Mouse (Mus musculus) stomach, embryonic 16.5 days (tissue): ENCODE data around the gene Soga1. TPM values are rescaled to one million over a fixed set of nuclear protein-coding genes. Genes with fewer than 3 reads are reported as not detected.

Source experiments
- ATAC-seq: fragments of 200-750 bp; cut with Nextera tagmentation; 2 replicates; pipeline ENCODE4 v1.8.0; 2017; ENCODE audit warnings: moderate number of reproducible peaks, moderate TSS enrichment; ENCODE audit not compliant: insufficient read depth, low FRiP score
- H3K27ac ChIP-seq: fragments of 300-500 bp; sonication (generic); 2 replicates; pipeline ENCODE4 v1.5.1; 2014; ENCODE audit warnings: low read length
- H3K27me3 ChIP-seq: fragments of 300-500 bp; sonication (generic); 2 replicates; pipeline ENCODE4 v1.6.1; 2014; ENCODE audit warnings: low read length, control low read depth, mixed read lengths; ENCODE audit not compliant: control insufficient read depth, insufficient read depth
- H3K36me3 ChIP-seq: fragments of 300-500 bp; sonication (generic); 2 replicates; pipeline ENCODE4 v1.6.1; 2014; ENCODE audit warnings: low read length; ENCODE audit not compliant: control insufficient read depth, insufficient read depth
- H3K4me1 ChIP-seq: fragments of 300-500 bp; sonication (generic); 2 replicates; pipeline ENCODE4 v1.6.1; 2014; ENCODE audit warnings: low read length, control low read depth, mixed read lengths; ENCODE audit not compliant: control insufficient read depth, insufficient read depth
- H3K4me2 ChIP-seq: fragments of 300-500 bp; sonication (generic); 2 replicates; pipeline ENCODE4 v1.6.1; 2014; ENCODE audit warnings: low read depth, low read length, mixed read lengths
- H3K4me3 ChIP-seq: fragments of 300-500 bp; sonication (generic); replicated peaks from 2 replicates; pipeline ENCODE4 v1.5.1; 2014; ENCODE audit warnings: mild to moderate bottlenecking, low read length
- H3K9ac ChIP-seq: fragments of 300-500 bp; sonication (generic); 2 replicates; pipeline ENCODE4 v1.6.1; 2014; ENCODE audit warnings: low read length
- H3K9me3 ChIP-seq: fragments of 300-500 bp; sonication (generic); replicated peaks from 2 replicates; pipeline ENCODE4 v1.6.1; 2016; ENCODE audit warnings: low read length, control low read depth; ENCODE audit not compliant: control insufficient read depth
- WGBS: fragments of 180-500 bp; shearing (Covaris S2); extraction: QIAGEN DNeasy Blood & Tissue Kit; methylation state at CpG from one replicate; pipeline ENCODE4 v1.1.7; 2014; 5-methylcytosine and 5-hydroxymethylcytosine counted together
- polyA plus RNA-seq: library from polyadenylated mRNA; unstranded; fragments of >200 nt; fragmentation: Nextera tagmentation; extraction: Ambion mirVana; gene quantifications from 2 replicates; pipeline ENCODE4 v1.2.1, GENCODE M21; 2015

Gene Soga1
- polyA plus RNA-seq, 1 experiment from 2014 or later: 2.1 TPM

DNA sequence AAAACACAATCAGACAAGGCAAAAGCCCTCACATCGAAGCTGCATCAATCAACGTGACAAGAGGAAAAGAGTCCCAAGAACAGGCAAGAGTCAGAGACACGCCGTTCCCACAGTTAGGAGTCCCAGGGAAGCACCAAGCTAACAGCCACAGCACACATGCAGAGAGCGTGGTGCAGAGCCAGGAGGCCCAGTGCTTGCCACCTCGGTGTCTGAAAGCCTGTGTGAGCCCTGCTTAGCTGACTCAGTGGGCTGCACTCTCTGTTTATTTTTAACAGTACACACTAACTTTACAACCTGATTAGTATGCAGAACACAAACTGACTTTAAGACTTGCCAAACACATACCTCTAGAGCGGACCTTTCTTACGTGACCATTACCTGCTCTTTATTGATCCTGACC, 25.4 kb upstream of the Soga1 start:
- Histone ChIP-seq H3K4me2 (no peak overlapping the region), H3K9me3 (no peaks in the 10 kb centered on the region), H3K4me1 (no peaks in the 10 kb centered on the region), H3K27ac (no peak overlapping the region), H3K9ac (no peak overlapping the region), H3K27me3 (no peaks in the 10 kb centered on the region), H3K4me3 (no peak overlapping the region), H3K36me3 (peaks cover 11% of the 10 kb centered on the region; the same call in 1 of the 2 replicates)
- 86% methylated on average over 8 of the region's 8 CpGs for WGBS
- ATAC-seq: no peak

DNA sequence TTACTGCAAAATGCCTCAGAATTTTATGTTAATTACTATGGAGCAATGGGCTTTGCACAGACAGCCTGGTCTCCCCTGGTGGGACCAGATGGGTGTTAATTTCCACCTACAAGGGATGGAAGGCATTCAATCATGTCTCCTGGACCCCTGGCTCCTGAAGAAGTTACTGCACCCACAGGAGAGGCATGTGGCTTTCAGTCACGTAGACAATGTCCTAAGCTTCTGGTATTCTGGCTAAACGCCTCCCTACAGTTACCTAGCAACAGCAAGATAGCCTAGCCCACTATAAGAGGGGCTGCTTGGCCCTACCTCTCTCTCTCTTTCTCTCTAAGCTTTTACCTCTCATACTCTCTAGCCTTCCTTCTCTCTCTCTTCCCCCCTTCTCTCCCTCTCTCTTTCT, 23.2 kb upstream of the Soga1 start:
- ATAC-seq: no peak
- Histone ChIP-seq H3K27ac (no peak overlapping the region), H3K4me2 (no peak overlapping the region), H3K36me3 (peaks cover 11% of the 10 kb centered on the region; the same call in 1 of the 2 replicates), H3K9ac (no peak overlapping the region), H3K9me3 (no peaks in the 10 kb centered on the region), H3K4me3 (no peak overlapping the region), H3K27me3 (no peaks in the 10 kb centered on the region), H3K4me1 (no peaks in the 10 kb centered on the region)
- WGBS: 66% methylated on average over 2 of the region's 2 CpGs

DNA sequence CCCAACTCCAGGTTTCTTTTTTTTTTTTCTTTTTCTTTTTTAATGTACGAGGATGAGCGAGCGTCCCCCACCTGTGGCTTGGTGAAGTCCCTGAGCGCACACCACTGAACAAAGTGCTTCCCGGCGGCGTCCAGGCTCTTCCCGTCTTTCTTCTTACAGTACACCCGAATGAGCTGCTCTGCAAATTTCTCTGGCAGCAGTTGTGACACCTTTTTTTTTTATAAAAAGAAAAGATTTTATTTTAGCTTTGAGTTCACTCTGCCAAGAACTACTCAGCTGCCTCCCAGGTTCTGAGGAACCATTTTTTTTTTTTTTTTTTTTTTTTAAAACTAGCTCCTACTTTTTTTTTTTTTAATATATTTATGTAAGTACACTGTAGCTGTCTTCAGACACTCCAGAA, 22.6 kb upstream of the Soga1 start:
- Histone ChIP-seq H3K9ac (no peak overlapping the region), H3K4me3 (no peak overlapping the region), H3K9me3 (no peaks in the 10 kb centered on the region), H3K4me1 (no peaks in the 10 kb centered on the region), H3K27ac (no peak overlapping the region), H3K4me2 (no peak overlapping the region), H3K36me3 (peaks cover 11% of the 10 kb centered on the region; the same call in 1 of the 2 replicates), H3K27me3 (no peaks in the 10 kb centered on the region)
- WGBS: 95% methylated on average over 9 of the region's 9 CpGs
- no peak for ATAC-seq

DNA sequence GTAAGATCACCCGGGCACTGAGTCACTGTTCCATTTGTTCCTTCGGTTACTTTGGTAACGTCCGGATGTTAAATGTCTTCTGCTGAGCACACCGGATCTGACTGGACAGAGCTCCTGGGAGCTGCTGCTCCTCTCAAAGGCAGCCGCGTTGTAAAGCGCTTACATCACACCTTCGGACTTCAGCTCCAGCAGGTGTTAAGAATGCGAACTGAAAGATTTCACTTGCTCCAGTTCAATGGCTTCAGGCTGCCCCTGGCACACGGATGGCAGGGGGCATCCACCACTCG, 21.2 kb upstream of the Soga1 start:
- Histone ChIP-seq H3K4me2 (no peak overlapping the region), H3K27ac (no peak overlapping the region), H3K36me3 (peaks cover 11% of the 10 kb centered on the region), H3K4me3 (no peak overlapping the region), H3K27me3 (no peaks in the 10 kb centered on the region), H3K9me3 (no peaks in the 10 kb centered on the region), H3K4me1 (no peaks in the 10 kb centered on the region), H3K9ac (no peak overlapping the region)
- ATAC-seq: no peak
- WGBS: 82% methylated on average over 12 of the region's 12 CpGs

DNA sequence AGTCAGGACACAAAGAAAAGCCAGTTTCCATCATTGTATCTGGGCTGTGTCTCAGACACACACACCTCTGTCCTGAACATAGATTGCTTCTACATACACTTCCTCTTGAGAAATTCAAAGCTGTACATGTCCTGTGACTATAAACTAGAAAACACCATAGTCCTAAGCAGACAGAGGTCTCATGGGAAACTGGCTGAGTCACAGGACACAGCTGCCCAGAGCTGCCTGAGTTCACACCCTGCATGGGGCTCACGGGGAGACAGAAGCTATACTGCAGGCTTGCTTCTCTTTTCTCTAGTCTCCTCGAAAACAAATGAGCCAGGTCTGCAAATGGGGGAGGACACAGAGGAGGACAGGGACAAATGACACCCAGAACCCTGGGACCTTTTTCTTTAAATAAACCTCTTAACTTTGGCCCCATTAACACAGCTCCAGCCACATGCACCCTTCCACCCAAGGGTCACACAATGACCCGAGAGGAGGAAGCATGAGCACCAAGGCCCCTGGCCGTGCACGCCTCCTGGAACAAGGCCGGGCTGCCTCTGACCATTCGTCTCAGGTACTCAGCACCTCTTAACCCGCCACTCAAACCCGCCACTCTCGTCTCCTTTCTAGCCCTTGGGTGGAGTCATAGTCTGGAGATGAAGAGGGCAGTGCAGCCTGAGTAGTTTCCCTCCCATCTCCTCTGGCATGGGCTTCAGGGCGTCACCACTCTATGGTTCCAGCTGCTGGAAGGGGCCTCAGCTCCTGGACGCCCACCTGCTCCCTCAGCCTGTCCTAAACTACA, 20.7 kb upstream of the Soga1 start:
- no peaks in the 10 kb centered on the region for H3K27me3 ChIP-seq
- no peak overlapping the region for H3K4me2 ChIP-seq
- no peaks in the 10 kb centered on the region for H3K9me3 ChIP-seq
- H3K9ac ChIP-seq: no peak overlapping the region
- H3K4me1 ChIP-seq: no peaks in the 10 kb centered on the region
- no peak overlapping the region for H3K27ac ChIP-seq
- no peak overlapping the region for H3K4me3 ChIP-seq
- 67% methylated on average over 12 of the region's 12 CpGs for WGBS
- ATAC-seq: no peak
- peaks cover 11% of the 10 kb centered on the region for H3K36me3 ChIP-seq

DNA sequence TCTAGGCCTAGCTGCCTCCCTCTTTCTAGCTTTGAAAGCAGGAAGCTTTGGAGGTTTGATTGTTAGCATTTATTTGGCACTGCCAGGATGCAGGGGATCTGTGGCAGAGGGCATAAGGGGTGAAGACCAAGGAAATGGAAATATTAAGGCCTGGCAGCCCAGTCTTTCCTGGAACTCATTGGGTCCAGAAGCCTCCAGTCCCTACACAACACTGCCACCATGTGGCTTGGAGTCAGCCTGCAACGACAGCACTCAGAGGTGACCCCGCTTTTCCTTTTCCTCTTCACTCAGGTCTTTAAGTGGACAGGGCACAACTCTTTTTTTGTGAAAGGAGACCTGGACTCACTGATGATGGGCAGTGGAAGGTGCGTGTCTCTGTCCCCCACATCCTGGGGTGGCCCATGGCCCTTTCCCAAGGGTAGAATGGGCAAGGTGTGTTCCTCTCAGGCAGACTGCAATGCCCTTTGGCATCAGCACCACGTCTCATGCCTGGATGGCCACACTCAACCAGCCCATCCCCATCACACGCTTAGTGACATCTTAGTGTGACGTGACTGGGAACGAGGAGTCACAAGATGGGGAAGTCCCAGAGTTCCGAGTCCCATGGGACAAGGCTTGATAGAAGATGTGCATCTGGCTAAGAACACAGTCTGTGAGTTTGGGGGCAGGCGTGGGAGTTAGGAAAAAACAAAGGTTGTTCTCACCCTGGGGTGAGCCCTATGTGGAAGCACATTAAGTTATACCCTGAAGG, 16.1 kb upstream of the Soga1 start:
- no peak overlapping the region for H3K27ac ChIP-seq
- H3K9me3 ChIP-seq: no peaks in the 10 kb centered on the region
- 62% methylated on average over 9 of the region's 9 CpGs for WGBS
- peaks cover 2% of the 10 kb centered on the region for H3K36me3 ChIP-seq
- no peaks in the 10 kb centered on the region for H3K27me3 ChIP-seq
- ATAC-seq: no peak
- H3K4me2 ChIP-seq: no peak overlapping the region
- no peak overlapping the region for H3K9ac ChIP-seq
- H3K4me1 ChIP-seq: peaks cover 9% of the 10 kb centered on the region
- H3K4me3 ChIP-seq: no peak overlapping the region

DNA sequence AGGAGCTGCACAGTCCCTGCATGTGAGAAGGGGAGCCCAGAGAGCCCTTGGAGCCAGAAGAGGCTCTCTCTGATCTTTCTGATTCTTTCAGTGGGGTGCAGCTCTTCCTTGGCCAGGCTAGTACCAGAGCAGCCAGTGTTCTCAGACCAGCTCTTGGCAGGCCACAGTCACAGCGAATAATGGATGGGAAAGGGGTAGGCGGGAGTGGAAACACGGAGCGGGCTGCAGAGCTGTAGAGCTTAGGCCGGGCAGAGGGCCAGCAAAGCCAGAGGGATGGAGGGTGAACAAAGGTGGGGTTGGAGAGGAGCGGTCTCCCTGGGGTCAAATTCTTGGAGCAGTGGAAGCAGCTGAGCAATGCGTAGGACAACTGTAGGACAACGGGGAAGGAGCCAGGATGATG, 13.0 kb upstream of the Soga1 start:
- no peak; the same call in 1 of the 2 replicates for ATAC-seq
- 20% methylated on average over 8 of the region's 8 CpGs for WGBS
- Histone ChIP-seq H3K27ac (no peak overlapping the region), H3K9ac (no peak overlapping the region), H3K4me3 (no peak overlapping the region), H3K4me1 (peaks cover 9% of the 10 kb centered on the region), H3K27me3 (no peaks in the 10 kb centered on the region), H3K9me3 (no peaks in the 10 kb centered on the region), H3K4me2 (no peak overlapping the region), H3K36me3 (no peaks in the 10 kb centered on the region; the same call in 1 of the 2 replicates)

DNA sequence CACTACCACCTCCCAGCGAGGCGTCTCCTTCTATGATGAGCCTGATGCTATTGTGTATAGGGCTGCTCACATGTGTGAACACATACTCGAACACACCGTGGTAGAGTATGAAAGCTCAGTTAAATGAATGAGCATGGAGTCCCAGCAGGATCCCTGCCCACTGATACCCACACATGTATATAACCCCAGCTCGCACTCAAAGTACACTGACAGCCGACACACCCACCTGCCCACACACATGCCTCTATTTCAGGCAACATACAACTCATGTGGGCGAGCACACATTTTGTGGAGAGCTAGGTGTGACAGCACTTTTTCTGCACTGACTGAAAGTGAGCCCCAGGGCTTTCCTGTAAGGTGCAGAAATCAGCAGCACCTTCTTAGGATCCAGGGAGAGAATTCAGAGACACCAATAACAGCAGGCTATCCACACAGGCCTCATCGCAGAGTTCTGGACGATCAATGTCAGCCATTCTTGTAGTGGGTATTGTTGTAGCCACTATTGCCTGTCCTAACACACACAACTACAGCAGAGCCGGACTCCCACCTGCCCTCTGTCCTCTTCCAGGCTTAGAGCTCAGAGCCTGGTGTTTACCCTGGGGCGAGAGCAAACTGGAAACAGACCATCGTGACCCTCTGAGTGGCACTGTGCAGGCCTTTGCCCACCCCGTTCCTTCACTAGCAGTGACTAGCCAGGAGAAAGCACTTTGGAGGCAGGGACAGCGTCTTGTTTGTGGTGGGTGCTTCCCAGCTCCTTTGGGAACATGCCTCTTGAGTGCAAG, 8.7 kb upstream of the Soga1 start:
- H3K4me3 ChIP-seq: no peak overlapping the region
- no peaks in the 10 kb centered on the region for H3K9me3 ChIP-seq
- H3K27ac ChIP-seq: no peak overlapping the region
- no peak for ATAC-seq
- peaks cover 9% of the 10 kb centered on the region for H3K4me1 ChIP-seq
- H3K4me2 ChIP-seq: no peak overlapping the region
- H3K36me3 ChIP-seq: no peaks in the 10 kb centered on the region
- WGBS: 74% methylated on average over 14 of the region's 14 CpGs
- H3K27me3 ChIP-seq: no peaks in the 10 kb centered on the region
- H3K9ac ChIP-seq: no peak overlapping the region

DNA sequence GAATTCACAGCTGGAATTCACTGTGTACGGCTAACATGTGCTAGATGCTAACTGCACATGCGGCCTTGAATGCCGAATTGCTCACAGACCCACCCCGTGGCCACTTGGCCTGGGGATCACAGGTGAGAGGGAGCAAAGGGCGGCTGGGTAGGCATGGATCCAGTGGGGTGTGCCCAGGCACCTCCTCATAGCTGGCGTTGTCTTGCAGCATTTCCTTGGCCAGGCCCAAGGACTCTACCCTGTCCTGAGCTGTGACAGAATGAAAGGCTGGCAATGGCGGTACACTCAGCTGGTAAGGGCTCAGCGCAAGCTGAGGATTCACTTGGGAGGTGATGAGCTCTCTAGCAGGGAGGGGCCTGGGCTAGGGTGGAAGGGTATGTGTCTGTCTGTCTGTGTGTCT, 7.7 kb upstream of the Soga1 start, which contains the start of gene Tldc2:
Gene Tldc2, plus strand, starts transcription at position 260 of the 400 bp plus-strand sequence.
- Histone ChIP-seq H3K4me1 (peaks cover 5% of the 10 kb centered on the region), H3K36me3 (no peaks in the 10 kb centered on the region), H3K27ac (no peak within 1 kb of the TSS), H3K4me2 (no peak within 1 kb of the TSS), H3K4me3 (no peak within 1 kb of the TSS), H3K9me3 (no peaks in the 10 kb centered on the region), H3K27me3 (no peaks in the 10 kb centered on the region), H3K9ac (no peak within 1 kb of the TSS)
- 85% methylated on average over 8 of the region's 8 CpGs for WGBS
- no peak for ATAC-seq
